Mouse (Mus musculus) liver, embryonic 11.5 days (tissue): ENCODE results near the gene Negr1. TPM values are rescaled to one million over a fixed set of nuclear protein-coding genes. Genes with fewer than 3 reads are reported as not detected.

Experiments
- ATAC-seq: fragments of 200-750 bp; cut with Nextera tagmentation; replicated peaks from 2 replicates; pipeline ENCODE4 v1.8.0; 2017; ENCODE audit warnings: moderate number of reproducible peaks, mild to moderate bottlenecking, moderate TSS enrichment, moderate library complexity; ENCODE audit not compliant: low FRiP score
- DNase-seq: peaks from one replicate; pipeline ENCODE4 v3.0.0-alpha.2; 2017; ENCODE audit warnings: low spot score
- H3K27ac ChIP-seq: fragments of 300-500 bp; sonication (generic); 2 replicates; pipeline ENCODE4 v1.5.1; 2014; ENCODE audit warnings: mild to moderate bottlenecking, low read depth, low read length, control low read depth
- H3K27me3 ChIP-seq: fragments of 300-500 bp; sonication (generic); replicated peaks from 2 replicates; pipeline ENCODE4 v1.6.1; 2014; ENCODE audit warnings: low read length, mixed read lengths; ENCODE audit not compliant: control insufficient read depth, insufficient read depth
- H3K36me3 ChIP-seq: fragments of 300-500 bp; sonication (generic); 2 replicates; pipeline ENCODE4 v1.6.1; 2014; ENCODE audit warnings: mild to moderate bottlenecking, low read length, moderate library complexity, mixed read lengths; ENCODE audit not compliant: control insufficient read depth, insufficient read depth
- H3K4me1 ChIP-seq: fragments of 300-500 bp; sonication (generic); replicated peaks from 2 replicates; pipeline ENCODE4 v1.6.1; 2014; ENCODE audit warnings: low read length, mixed read lengths; ENCODE audit not compliant: control insufficient read depth, insufficient read depth
- H3K4me2 ChIP-seq: fragments of 300-500 bp; sonication (generic); 2 replicates; pipeline ENCODE4 v1.6.1; 2014; ENCODE audit warnings: mild to moderate bottlenecking, control low read depth, moderate library complexity
- H3K4me3 ChIP-seq: fragments of 300-500 bp; sonication (generic); 2 replicates; pipeline ENCODE4 v1.5.1; 2014; ENCODE audit warnings: low read depth, low read length, control low read depth
- H3K9ac ChIP-seq: fragments of 300-500 bp; sonication (generic); 2 replicates; pipeline ENCODE4 v1.6.1; 2014; ENCODE audit warnings: low read depth, low read length, control low read depth
- H3K9me3 ChIP-seq: fragments of 300-500 bp; sonication (generic); 2 replicates; pipeline ENCODE4 v1.6.1; 2016; ENCODE audit warnings: low read length, inconsistent platforms, mixed read lengths; ENCODE audit not compliant: control insufficient read depth
- WGBS: fragments of 180-500 bp; shearing (Covaris S2); extraction: QIAGEN DNeasy Blood & Tissue Kit; methylation state at CpG from one replicate; pipeline ENCODE4 v1.1.7; 2014; 5-methylcytosine and 5-hydroxymethylcytosine counted together
- polyA plus RNA-seq: library from polyadenylated mRNA; unstranded; fragments of >200 nt; fragmentation: Nextera tagmentation; extraction: Ambion mirVana; gene quantifications from 2 replicates; pipeline ENCODE4 v1.2.1, GENCODE M21; 2014

Negr1 gene
- polyA plus RNA-seq, 1 experiment from 2014 or later = 1.7 TPM

- WGBS = 81% methylated on average over 5 of the region's 5 CpGs
- no peaks in the 10 kb centered on the region for H3K4me1 ChIP-seq
- no peaks in the 10 kb centered on the region for H3K9me3 ChIP-seq
- no peaks in the 10 kb centered on the region for H3K27me3 ChIP-seq
- no peak overlapping the region for H3K4me3 ChIP-seq
- no peak overlapping the region for H3K4me2 ChIP-seq
- H3K27ac ChIP-seq = no peak overlapping the region
- ATAC-seq (no peak), DNase-seq (no peak)
- H3K9ac ChIP-seq = no peak overlapping the region
- H3K36me3 ChIP-seq = no peaks in the 10 kb centered on the region
Measured at GRCm38 (mm10) chr3:156925102-156925501, 363.5 kb downstream of the Negr1 start.

- Histone ChIP-seq H3K9ac (no peak overlapping the region), H3K4me1 (no peaks in the 10 kb centered on the region), H3K4me3 (no peak overlapping the region), H3K27me3 (no peaks in the 10 kb centered on the region), H3K36me3 (no peaks in the 10 kb centered on the region), H3K27ac (no peak overlapping the region), H3K9me3 (no peaks in the 10 kb centered on the region), H3K4me2 (no peak overlapping the region)
- DNase-seq = no peak
- ATAC-seq = no peak
- 58% methylated on average over 5 of the region's 5 CpGs for WGBS
Measured at GRCm38 (mm10) chr3:156928396-156929061, 366.9 kb downstream of the Negr1 start.

- no peak for ATAC-seq
- Histone ChIP-seq H3K27me3 (no peaks in the 10 kb centered on the region), H3K4me3 (no peak overlapping the region), H3K4me2 (no peak overlapping the region), H3K9me3 (no peaks in the 10 kb centered on the region), H3K27ac (no peak overlapping the region), H3K4me1 (no peaks in the 10 kb centered on the region), H3K9ac (no peak overlapping the region), H3K36me3 (no peaks in the 10 kb centered on the region)
- 82% methylated on average over 3 of the region's 3 CpGs for WGBS
- no peak for DNase-seq
Measured at GRCm38 (mm10) chr3:156929062-156929397, 367.4 kb downstream of the Negr1 start.

GRCm38 (mm10) chr3:156929677-156930440, 368.3 kb downstream of the Negr1 start:
- DNase-seq (no peak), ATAC-seq (no peak)
- no peak overlapping the region for H3K27ac ChIP-seq
- no peaks in the 10 kb centered on the region for H3K4me1 ChIP-seq
- WGBS = 82% methylated on average over 2 of the region's 2 CpGs
- no peak overlapping the region for H3K4me2 ChIP-seq
- H3K27me3 ChIP-seq = no peaks in the 10 kb centered on the region
- H3K9me3 ChIP-seq = no peaks in the 10 kb centered on the region
- no peak overlapping the region for H3K9ac ChIP-seq
- H3K4me3 ChIP-seq = no peak overlapping the region
- no peaks in the 10 kb centered on the region for H3K36me3 ChIP-seq

GRCm38 (mm10) chr3:156931011-156931410, 369.4 kb downstream of the Negr1 start:
- ATAC-seq = no peak

GRCm38 (mm10) chr3:156931540-156931939, 369.9 kb downstream of the Negr1 start:
- Histone ChIP-seq H3K27ac (no peak overlapping the region), H3K4me2 (no peak overlapping the region), H3K4me1 (no peaks in the 10 kb centered on the region), H3K9me3 (no peaks in the 10 kb centered on the region), H3K9ac (no peak overlapping the region), H3K27me3 (no peaks in the 10 kb centered on the region), H3K4me3 (no peak overlapping the region), H3K36me3 (no peaks in the 10 kb centered on the region)
- ATAC-seq (no peak), DNase-seq (no peak)
- WGBS = 86% methylated on average over 1 of the region's 1 CpGs

More at GRCm38 (mm10) chr3:156931011-156931410, 369.4 kb downstream of the Negr1 start:
- no peaks in the 10 kb centered on the region for H3K4me1 ChIP-seq
- H3K27ac ChIP-seq = no peak overlapping the region
- 73% methylated on average over 2 of the region's 2 CpGs for WGBS
- no peaks in the 10 kb centered on the region for H3K36me3 ChIP-seq
- no peak overlapping the region for H3K9ac ChIP-seq
- H3K27me3 ChIP-seq = no peaks in the 10 kb centered on the region
- H3K4me2 ChIP-seq = no peak overlapping the region
- no peaks in the 10 kb centered on the region for H3K9me3 ChIP-seq
- no peak overlapping the region for H3K4me3 ChIP-seq
- DNase-seq = no peak

GRCm38 (mm10) chr3:156934778-156935290, 373.2 kb downstream of the Negr1 start:
- WGBS = 61% methylated on average over 5 of the region's 5 CpGs
- H3K9ac ChIP-seq = no peak overlapping the region
- H3K4me1 ChIP-seq = no peaks in the 10 kb centered on the region
- H3K27ac ChIP-seq = no peak overlapping the region
- no peak overlapping the region for H3K4me2 ChIP-seq
- H3K27me3 ChIP-seq = no peaks in the 10 kb centered on the region
- no peak overlapping the region for H3K4me3 ChIP-seq
- no peak for ATAC-seq
- no peaks in the 10 kb centered on the region for H3K9me3 ChIP-seq
- no peaks in the 10 kb centered on the region for H3K36me3 ChIP-seq
- DNase-seq = no peak

GRCm38 (mm10) chr3:156947404-156947803, 385.8 kb downstream of the Negr1 start:
- H3K4me2 ChIP-seq = no peak overlapping the region
- DNase-seq (no peak), ATAC-seq (no peak)
- H3K36me3 ChIP-seq = no peaks in the 10 kb centered on the region
- H3K4me3 ChIP-seq = no peak overlapping the region
- no peak overlapping the region for H3K27ac ChIP-seq
- H3K27me3 ChIP-seq = no peaks in the 10 kb centered on the region
- H3K4me1 ChIP-seq = no peaks in the 10 kb centered on the region
- no peak overlapping the region for H3K9ac ChIP-seq
- no peaks in the 10 kb centered on the region for H3K9me3 ChIP-seq
- WGBS = 51% methylated on average over 6 of the region's 6 CpGs

- Histone ChIP-seq H3K4me3 (no peak overlapping the region), H3K27ac (no peak overlapping the region), H3K4me1 (no peaks in the 10 kb centered on the region), H3K9ac (no peak overlapping the region), H3K4me2 (no peak overlapping the region), H3K27me3 (no peaks in the 10 kb centered on the region), H3K36me3 (no peaks in the 10 kb centered on the region), H3K9me3 (no peaks in the 10 kb centered on the region)
- WGBS = 54% methylated on average over 6 of the region's 6 CpGs
- no peak for ATAC-seq
- DNase-seq = no peak
Measured at GRCm38 (mm10) chr3:156952970-156953369, 391.4 kb downstream of the Negr1 start.
